Mouse (Mus musculus): ENCODE measurements around the gene Ubr3.
"Not testable (repeated sequence)": the region's sequence is repeated elsewhere in the genome, so short reads cannot be mapped to it uniquely, and the experiment has no call there.

The Ubr3 gene

DNA sequence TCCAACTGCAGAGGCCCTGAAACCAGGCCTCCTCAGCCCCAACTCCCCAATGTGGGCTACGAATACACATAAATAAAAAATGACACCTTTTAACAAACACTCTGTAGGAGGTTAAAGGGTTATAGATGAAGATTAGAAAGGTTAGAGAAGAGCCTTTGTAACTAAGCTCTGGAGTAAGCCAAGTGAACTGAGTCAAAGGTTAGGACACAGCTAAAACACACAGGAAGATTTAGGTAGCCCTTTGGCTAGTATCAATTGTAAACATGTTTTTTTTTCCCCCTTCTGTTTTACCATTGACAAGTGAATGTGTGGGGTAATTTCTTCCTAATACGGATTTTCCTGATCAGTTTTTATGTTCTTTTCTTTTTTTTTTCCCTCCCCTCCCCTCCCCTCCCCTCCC is 15.8 kb downstream of the Ubr3 start:
- DNase-seq: no peak

DNA sequence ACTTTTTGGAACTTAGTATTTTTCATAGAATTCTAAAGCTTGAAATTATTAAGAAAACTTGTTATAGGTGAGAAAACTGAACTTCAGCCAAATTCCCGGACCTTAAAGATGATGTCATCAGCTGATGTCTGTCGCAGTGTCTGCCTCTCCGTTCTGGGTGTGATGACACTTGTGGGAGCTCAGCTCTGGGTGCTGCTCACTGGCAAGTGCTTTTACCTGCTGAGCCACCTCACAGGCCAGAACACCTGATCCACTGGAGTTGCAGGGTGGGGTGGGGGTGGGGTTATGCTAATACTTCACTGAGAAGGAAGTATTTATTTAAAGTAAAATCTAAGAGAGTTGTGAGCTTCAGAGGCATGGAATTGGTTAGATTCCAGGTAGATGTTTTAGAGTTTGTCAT is 20.3 kb downstream of the Ubr3 start:
- no peak for DNase-seq

DNA sequence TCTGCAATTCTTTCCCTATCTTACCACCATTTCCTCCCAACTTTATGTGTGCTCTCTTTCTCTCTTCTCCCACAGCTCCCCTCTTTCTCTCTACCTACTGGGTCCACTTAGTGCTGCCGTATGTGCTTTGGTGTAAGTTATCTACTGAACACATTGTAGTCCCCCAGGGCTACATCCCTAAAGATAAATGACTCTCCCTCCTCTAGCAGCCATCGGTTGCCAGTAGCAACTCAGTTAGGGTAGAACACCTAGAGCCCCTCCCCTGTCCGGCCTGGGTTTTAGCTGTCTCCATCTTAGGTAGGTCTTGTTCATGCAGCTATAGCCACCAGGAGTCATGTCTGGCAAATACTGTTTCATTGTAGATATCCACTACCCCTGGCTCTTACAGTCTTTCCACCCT is 27.9 kb downstream of the Ubr3 start:
- no peak for DNase-seq

DNA sequence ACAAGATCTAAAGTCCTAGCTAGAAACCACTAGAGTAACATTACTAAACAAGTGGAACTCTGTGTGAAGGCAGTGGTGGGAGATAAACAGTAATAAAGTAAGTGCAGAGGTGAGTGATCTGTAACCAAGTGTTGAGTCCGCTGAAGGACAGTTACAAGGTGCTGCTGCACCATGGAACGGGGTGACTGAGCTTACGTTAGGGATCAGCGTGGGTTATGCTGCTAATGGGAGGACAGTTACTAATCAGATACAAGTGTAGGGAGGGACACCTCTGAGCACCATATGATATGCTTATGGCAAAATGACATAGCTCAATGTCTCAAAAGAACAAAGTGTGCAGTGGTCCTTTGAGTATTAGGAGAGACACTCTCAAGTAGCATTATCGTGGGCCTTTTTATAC is 39.3 kb downstream of the Ubr3 start:
- no peak for DNase-seq

DNA sequence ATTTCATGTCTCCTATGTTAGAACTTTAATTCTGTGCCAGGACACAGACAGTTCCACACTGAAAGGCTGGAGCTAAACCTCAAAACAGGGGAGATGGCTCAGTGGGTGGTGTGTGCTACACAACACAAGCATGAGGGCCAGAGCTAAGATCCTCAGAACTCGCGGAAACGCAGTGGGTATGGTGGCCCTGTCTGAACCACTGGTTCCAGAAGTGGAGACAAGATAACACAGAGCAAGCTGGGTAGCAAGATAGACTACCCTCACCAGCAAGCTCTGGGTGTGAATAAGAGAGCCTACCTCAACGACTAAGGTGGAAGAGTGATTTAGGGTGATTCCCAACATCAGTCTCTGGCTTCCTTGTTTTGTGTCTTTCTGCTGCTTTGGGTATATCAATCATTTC is 42.2 kb downstream of the Ubr3 start:
- DNase-seq: no peak

DNA sequence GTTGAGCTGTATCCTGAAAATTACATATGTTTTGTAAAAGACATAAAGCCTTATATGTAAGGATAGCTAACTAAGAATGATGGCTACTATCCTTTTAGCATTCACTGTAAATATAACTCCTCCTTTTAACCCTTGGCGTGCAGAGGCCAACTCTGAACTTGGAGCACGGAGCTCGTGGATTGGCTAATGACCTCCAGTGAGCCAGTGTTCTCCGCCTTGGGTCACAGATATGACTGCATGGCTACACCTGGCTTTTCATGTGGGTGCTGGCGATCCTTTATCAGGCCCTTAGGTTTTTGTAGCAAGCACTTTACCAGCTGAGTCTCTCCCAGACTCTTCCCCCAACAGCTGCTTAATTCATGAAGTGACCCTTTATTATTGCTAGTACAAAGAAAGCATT is 42.6 kb downstream of the Ubr3 start:
- DNase-seq: no peak

DNA sequence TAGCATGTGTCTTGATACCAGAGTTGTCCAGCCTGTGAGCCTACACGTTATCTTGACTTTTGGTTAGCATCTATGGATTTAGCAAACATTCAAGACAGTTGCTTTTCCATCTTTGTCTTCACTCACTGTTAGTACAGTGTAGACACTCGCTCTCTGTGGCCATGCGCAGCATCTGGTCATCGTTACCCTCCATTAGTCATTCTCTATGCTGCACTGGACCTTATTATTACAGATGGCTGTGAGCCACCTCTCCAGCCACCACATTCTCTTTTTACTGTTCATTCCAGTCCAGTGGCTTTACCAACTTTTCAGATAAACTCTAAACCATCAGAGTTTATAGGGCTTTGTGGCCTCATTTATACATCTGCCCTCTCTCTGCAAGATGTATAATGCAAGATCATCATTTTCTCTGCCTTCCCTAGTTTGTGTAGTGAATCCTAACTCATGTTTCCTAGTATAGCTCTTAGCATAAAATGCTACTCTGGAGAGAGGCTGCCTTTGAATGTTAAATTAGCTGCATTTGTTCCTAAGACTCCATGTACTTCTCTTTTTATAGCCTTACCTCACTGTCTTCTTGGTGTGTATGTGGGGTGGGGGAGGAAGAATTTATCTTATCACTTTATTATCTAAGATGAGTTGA is 44.5 kb downstream of the Ubr3 start:
- DNase-seq: no peak

DNA sequence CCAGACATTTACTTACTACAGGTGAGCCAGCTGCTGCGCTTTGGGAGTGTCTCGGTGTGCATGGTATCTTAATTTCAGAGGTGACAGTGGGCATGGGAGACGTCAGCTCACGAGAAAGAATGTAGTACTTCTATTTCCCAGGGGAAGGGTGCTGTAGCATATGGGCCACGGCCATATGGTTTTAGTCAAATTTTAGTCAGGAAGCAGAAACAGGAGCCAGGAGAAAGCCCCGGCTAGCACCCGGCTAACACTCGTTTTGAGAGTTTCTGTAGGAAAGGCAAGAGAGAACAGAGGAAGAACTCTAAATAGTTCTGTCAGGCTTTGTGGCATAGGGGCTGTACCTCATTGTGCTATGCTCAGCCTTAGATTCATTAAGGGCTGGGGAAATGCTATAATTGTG is 55.8 kb downstream of the Ubr3 start:
- DNase-seq: no peak

DNA sequence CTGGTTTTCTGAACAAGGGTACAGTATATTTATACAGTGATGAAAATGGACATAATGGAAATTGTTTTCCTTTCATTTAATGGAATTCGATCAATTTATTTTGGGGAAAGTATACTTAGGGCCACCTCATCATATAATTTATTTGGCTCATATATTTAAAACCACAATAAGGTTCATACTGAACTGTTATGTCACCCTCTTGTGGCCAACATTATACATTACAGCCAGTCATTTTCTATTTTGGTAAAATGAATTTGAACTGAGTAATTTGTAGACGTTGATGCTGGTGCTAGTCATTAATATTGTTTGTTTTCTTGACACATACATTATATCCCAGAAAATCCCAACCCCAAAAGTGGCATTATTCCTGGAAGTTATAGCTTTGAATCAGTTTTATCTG is 58.6 kb downstream of the Ubr3 start:
- DNase-seq: no peak

DNA sequence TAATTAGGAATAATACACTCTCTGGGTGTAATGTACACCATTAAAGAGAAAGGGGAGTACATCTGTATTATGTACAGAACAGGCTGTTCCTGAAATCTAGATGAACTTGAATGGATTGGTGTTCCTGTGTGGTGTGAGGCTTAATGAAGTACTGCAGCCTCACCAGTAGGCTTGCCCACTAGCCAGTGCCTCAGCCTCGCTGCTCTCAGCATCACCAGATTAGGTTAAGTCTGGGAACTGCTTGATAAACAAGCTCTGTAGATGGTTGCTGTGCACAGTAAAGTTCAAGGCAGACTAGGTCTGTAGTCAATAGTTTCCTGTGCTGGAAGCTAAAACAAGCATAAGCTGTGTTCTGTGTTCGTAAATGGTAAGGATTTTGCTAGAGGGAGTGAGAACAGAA is 60.6 kb downstream of the Ubr3 start:
- no peak for DNase-seq

DNA sequence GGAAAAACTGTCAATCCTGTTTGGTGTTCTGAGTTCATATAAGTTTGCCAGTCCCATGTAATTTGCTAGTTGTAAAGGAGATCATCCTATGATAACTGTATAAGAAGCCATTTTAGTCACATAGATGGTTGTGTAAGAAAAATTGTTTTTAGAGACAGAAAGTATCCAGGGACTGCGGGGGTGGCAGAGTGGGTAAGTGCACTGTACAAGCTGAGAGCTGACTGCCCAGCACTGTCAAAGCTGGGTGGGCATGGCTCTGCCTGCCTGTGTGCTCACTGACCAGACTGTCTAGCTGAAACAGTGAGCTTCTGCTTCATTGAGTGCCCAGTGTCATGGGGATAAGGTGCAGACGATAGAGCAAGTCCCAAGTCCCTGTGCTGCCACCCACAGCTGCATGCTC is 77.8 kb downstream of the Ubr3 start:
- no peak for DNase-seq

DNA sequence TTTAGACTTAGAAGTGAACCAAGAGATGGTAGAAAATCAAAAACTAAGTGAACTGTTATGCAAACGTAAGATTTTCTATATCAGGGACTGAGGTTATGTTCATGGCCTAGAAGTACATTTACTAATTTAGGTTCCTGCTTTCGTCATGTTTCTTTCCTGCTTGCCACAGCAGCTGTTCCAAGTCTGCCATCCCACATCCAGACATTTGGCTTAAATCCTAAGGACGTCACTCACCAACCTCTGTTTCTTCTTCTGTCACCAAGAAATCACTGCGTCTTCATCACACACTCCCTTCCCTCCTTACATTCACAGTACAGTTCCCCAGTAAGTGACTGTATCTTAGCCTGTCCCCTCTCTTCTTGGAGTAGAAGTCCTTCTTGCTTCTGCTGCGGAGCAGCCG is 92.2 kb downstream of the Ubr3 start:
- DNase-seq: no peak

DNA sequence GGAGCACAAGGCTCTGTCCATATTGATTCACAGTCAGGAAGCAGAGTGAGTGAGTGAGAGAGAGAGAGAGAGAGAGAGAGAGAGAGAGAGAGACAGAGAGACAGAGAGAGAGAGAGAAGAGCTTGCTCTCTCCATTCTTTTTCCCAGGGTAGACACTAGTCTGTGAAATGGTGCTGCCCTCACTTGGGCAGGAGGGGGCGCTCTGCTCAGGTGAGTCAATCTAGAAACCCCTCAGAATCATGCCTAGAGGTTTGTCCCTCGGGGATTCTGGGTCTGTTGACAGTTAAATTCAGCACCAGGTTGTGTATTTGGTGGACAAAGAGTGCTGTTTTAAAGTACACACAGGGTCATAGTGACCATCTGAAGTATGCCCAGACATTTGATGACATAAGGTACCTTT is 93.6 kb downstream of the Ubr3 start:
- DNase-seq: no peak

DNA sequence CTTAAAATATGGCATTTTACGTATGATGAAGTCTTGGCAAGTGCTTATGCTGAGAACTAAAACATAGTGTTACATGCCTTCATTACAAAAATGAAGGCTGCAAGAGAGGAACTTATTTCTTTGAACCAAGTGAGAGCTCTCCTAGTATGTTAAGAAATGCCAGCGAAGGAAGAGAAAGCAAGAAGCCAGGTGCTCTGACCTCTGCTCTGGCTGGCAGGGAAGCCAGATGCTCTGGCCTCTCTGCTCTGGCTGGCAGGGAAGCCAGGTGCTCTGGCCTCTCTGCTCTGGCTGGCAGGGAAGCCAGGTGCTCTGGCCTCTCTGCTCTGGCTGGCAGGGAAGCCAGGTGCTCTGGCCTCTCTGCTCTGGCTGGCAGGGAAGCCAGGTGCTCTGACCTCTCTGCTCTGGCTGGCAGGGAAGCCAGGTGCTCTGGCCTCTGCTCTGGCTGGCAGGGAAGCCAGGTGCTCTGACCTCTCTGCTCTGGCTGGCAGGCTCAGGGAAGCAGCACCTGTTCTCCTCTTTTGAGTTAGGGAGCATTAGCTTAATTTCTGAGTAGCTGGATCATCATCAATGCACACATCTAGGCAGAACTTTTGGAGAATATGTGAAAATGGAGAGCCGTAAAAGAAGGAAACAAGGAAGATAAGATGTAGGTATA is 97.2 kb downstream of the Ubr3 start:
- not testable (repeated sequence) for DNase-seq

DNA sequence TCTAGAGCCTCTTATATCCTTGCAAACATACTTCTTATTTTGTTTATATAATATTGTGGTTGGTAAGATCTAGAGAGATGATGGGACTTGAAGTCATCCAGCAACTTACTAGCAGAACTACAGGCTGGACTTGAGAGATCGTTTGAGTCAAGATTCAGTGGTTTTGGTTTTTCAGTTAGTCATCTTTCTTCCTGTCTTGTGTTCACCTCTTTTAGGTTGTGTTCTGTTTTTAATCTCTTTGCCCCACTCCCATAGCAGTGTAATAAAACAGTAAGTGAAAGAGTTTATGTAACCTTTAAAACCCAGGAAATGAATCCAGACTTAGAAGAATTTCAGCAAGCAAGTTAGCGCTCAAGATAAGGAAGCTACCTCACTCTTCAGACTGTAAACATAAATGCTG is 97.7 kb downstream of the Ubr3 start:
- DNase-seq: no peak

DNA sequence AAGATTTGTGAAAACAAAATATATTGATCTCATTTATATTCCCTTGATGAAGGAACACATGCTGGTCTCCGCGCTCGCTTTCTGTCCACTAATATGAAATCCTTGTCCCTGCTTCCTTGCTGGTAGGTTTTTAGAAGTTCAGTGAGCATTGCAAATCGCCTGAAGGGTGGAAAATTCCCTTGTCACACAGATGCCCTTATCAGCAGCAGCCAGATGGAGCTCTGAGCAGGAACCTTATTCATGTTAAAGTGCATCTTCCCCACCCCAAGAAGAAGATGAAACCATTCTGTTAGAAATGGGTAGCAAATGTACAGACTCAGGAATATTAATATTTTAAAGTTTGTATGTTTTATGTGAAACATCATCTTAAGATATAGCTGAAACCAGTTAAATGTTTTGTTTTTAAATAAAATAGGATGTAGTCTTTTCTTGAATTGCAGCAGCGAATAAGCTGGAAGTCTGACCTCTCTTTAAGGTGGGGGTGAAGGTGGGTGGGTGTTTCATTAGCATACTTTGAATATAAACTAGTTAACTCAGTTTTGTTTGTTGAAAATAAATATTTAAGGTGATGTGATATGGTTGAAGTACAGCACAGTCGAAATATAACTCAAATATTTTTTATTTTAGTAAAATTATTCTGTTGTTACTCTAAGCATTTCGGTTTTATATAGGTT is 102.2 kb downstream of the Ubr3 start:
- DNase-seq: no peak

DNA sequence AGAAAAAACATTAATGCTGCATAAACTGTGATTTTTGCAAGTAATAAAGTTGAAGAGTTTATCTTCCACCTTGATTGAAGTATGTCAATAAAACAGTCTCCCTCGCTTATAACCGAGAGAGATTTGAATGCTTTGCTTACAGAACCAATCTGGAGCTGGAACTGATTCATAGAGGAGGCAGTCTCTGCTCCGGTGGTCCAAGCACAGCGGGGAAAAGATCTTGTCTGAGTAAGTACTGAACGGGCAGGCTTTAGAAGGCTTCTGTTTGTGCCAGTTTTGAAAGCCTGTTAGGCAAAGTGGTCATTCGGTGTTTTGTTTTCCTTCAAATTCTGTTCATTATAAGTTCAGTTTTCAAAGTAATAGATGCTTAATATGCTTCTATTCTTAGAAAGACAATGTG is 103.3 kb downstream of the Ubr3 start:
- no peak for DNase-seq

DNA sequence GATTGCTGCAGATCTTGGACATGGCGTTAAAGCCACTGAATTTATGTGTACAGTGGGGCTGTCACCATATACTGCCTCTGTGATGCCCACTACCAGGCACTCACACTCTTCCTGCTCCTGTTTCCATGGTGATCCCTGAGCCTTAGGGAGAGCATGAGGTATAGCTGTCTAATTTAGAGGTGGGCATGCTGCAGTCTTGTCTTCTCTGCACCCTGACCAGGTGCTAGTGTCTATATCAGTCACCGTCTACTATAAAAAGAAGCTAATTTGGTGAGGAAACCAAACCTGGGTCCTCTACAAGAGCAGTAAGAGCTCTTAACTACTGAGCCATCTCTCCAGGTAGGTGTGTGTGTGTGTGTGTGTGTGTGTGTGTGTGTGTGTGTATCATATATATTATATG is 109.4 kb downstream of the Ubr3 start:
- no peak for DNase-seq

DNA sequence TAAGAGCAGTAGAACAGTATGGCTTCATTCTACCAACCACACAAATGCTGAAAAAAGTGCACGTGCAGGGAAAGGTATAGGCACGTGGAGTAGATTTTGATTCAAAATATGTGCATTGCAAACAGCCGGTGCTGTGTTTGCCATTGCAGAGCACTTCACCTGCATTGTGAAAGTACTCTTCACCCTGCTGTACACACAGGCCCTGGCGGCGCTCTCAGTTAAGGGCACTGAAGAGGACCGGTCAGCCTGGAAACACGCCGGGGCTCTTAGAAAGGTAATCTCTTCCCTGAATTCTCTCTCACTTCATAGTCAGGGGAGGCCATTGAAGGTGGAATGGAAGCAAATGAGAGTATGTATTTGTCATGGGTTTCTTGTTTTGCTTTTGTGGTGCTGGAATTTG is 115.9 kb downstream of the Ubr3 start:
- no peak for DNase-seq

DNA sequence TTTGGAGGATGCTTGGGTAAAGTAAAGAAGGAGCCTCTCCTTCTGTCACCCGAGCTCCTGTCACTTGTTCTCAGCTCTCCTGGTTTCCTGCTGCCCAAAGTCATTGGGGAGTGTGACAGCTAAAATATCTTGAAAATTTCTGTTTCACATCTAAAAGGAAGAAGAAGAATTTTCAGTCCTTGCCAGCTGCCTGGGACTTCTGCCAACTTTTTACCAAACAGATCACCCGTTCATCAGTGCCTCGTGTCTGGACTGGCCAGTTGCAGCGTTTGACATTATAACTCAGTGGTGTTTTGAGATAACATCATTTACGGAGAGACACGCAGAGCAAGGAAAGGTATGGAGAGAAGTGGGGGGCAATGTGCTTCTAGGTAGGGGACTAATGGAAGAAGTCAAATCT is 121.2 kb downstream of the Ubr3 start:
- no peak for DNase-seq

DNA sequence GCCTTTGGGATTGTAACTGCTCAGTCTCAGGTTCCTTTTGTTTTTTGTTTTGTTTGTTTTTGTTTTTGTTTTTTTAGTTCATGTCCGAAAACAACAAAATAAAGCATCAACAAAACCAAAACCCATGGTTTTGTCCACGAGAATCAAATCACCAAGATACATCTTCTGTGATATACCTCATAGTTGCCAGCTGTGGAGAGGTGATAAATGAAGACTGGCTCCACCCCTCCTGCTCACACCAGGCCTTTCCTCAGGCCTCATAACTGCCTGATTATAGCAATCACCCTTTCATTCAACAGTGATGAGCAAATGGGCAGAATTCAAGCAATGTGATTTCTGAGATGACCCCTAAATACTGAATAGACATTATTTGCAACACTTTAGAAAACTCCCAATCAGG is 127.4 kb downstream of the Ubr3 start:
- DNase-seq: no peak

DNA sequence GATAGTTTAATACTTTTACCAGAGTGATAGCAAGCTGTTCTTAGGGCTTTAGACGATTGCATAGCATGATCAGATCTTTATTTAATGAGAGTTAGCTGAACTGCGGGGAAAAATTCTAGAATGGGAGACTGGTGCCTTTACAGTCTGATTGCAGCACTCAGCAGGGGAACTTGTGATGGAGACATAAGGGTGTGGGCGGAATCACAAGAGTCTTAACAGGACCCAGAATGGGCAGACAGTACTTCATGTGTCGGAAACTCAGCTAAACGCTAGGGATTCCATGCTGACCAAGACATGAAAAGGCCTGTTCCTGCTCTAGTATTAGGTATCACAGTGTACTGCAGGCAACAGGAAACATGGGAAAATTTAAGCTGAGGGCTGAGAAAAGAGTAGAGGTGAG is 128.7 kb downstream of the Ubr3 start:
- no peak for DNase-seq

DNA sequence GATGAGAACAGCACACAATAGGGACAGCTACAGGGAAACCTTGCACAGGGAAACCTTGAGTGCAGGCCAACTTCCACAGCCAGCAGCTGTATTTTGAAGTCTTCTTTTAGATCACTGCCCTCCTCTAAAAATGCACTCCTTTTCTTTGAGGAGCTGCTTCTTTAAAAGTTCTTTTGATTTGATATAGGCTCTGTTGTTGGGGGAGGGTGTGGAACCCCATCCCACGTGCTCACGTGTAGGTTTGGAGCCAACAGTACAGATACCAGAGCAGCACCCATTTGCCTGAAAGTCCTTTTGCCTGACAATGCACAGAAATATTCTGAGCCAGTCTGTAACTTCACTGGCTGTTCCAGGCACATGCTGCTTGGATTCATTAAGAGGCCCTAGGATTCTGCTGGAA is 134.4 kb downstream of the Ubr3 start:
- DNase-seq: no peak

DNA sequence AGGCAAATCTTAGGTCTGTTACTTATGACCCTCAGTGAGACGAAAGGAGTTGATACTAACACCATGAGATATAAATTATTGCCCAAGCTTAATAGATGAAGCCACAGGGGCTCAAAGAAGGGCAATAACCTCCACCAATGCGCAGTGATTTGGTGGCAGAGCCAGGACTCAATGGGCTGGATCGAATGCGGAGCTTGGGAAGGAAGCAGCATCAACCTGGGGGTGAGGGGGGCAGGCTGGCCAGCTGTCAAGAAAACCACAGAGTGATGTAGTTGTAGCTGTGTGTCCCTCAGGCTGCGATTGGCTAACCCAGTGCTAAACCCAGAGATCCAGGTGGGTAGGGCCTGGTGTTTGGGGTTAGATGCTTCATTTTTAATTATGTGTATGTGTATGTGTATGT is 137.8 kb downstream of the Ubr3 start:
- no peak for DNase-seq

DNA sequence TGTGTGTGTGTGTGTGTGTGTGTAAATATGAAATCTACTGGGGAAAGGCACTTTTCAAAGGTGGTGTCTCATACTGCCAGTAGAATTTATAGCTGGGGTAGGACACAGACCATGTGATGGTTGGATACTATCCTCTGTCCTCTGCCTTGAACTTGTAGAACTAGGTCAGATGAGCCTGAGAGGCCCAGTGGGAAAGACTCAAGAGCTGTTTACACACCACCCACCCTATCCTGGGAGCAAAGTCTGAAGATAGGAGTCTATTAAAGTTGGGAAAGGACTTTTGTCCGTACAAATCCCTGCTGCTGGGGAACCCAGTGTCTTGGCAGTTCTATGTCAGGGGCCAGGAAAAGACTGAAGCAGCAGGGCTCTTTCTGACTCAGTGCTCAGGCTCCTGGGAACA is 138.3 kb downstream of the Ubr3 start:
- no peak for DNase-seq

Data from right cerebral cortex, postnatal 14 days (tissue).